Mouse (Mus musculus) ES-E14 (cell line): ENCODE results near the gene Tanc2. TPM values are rescaled to one million over a fixed set of nuclear protein-coding genes. Genes with fewer than 3 reads are reported as not detected.

Experiments used
- DNase-seq: peaks from one replicate; pipeline ENCODE4 v3.0.0-alpha.2; 2013; ENCODE audit warnings: low read depth, low spot score
- H3K27ac ChIP-seq: 2 replicates; pipeline ENCODE4 v1.5.1; 2012; ENCODE audit warnings: low read depth, mild to moderate bottlenecking, low read length, moderate library complexity, mixed read lengths; ENCODE audit not compliant: poor library complexity, insufficient read depth, severe bottlenecking
- H3K36me3 ChIP-seq: 2 replicates; pipeline ENCODE4 v1.6.1; 2012; ENCODE audit warnings: mild to moderate bottlenecking, low read length, moderate library complexity, mixed read lengths; ENCODE audit not compliant: control insufficient read depth, poor library complexity, insufficient read depth, severe bottlenecking
- H3K4me1 ChIP-seq, 2 experiments: fragments of 150-350 bp in 1 of 2; sonication (generic) in 1 of 2; 2 replicates each; pipeline ENCODE4 v1.6.1; 2012; ENCODE audit warnings: low read length in 2 of 2, mild to moderate bottlenecking in 1 of 2, mixed read lengths in 1 of 2; ENCODE audit not compliant: control insufficient read depth in 2 of 2, insufficient read depth in 2 of 2, poor library complexity in 1 of 2
- H3K4me3 ChIP-seq, 2 experiments: fragments of 150-350 bp in 1 of 2; sonication (generic) in 1 of 2; 2 replicates each; pipeline ENCODE4 v1.5.1; 2012; ENCODE audit warnings: low read length in 2 of 2, low read depth in 1 of 2, mild to moderate bottlenecking in 1 of 2, mixed read lengths in 1 of 2; ENCODE audit not compliant: insufficient read depth in 1 of 2, poor library complexity in 1 of 2, severe bottlenecking in 1 of 2
- H3K9ac ChIP-seq: 2 replicates; pipeline ENCODE4 v1.6.1; 2012; ENCODE audit warnings: low read depth, mild to moderate bottlenecking, low read length, mixed read lengths; ENCODE audit not compliant: poor library complexity, insufficient read depth, severe bottlenecking
- H3K9me3 ChIP-seq: fragments of 150-350 bp; sonication (generic); 2 replicates; pipeline ENCODE4 v1.6.1; 2012; ENCODE audit warnings: low read depth, mild to moderate bottlenecking, low read length; ENCODE audit not compliant: control insufficient read depth, insufficient read depth
- CHD2 ChIP-seq: IDR thresholded peaks from 2 replicates; pipeline ENCODE4 v1.6.1; 2014; ENCODE audit warnings: mild to moderate bottlenecking, low read depth, low read length, inconsistent platforms
- HCFC1 ChIP-seq: IDR thresholded peaks from 2 replicates; pipeline ENCODE4 v1.6.1; 2012; ENCODE audit warnings: low read length, inconsistent platforms, borderline replicate concordance; ENCODE audit not compliant: insufficient read depth
- MAFK ChIP-seq: IDR thresholded peaks from 2 replicates; pipeline ENCODE4 v1.6.1; 2014; ENCODE audit warnings: mild to moderate bottlenecking, low read depth, low read length, inconsistent platforms; ENCODE audit not compliant: insufficient read depth
- ZC3H11A ChIP-seq: IDR thresholded peaks from 2 replicates; pipeline ENCODE4 v1.6.1; 2012; ENCODE audit warnings: low read depth, mild to moderate bottlenecking, inconsistent platforms, low read length, borderline replicate concordance
- ZNF384 ChIP-seq: IDR thresholded peaks from 2 replicates; pipeline ENCODE4 v1.6.1; 2012; ENCODE audit warnings: low read depth, low read length, inconsistent platforms
- in situ Hi-C, 2 experiments: fragments of 600-800 bp; cut with MboI; formaldehyde crosslinking; loops; one replicate each; pipeline ENCODE4 v1.15.1; 2025; ENCODE audit warnings: low sequenced_read_pairs in 2 of 2, inconsistent platforms in 1 of 2; ENCODE audit not compliant: unreplicated experiment in 2 of 2
- total RNA-seq: library from RNA; depleted of rRNA; stranded (reverse); fragments of 300-350 nt; gene quantifications from 2 replicates; pipeline ENCODE4 v1.2.3, GENCODE M21; 2012

Tanc2 gene
- total RNA-seq, 1 experiment: 5.8 TPM

DNA sequence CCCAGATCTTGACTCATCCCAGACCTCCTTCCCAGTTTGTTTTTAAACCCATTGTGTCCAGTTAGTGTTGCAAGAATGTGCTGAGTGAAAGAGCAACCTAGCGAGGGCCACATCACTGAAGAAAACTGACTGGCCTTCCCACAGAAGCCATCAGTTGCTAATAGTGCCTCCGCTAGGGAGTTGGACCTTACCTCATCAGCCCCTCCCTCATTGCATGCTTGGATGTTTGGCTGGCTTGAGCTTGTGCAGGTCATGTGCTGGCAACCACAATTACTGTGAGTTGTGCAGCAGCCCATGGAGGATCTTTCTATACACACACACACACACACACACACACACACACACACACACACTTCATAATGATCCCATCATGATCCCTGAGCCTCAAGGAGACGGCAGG, 341.6 kb downstream of the Tanc2 start:
- in situ Hi-C loops: no loop called here
- H3K9ac ChIP-seq: no peak overlapping the region
- no peak for TF ChIP-seq MAFK
- TF ChIP-seq ZC3H11A: no peak
- TF ChIP-seq ZNF384: no peak
- TF ChIP-seq HCFC1: no peak
- no peak for TF ChIP-seq CHD2

DNA sequence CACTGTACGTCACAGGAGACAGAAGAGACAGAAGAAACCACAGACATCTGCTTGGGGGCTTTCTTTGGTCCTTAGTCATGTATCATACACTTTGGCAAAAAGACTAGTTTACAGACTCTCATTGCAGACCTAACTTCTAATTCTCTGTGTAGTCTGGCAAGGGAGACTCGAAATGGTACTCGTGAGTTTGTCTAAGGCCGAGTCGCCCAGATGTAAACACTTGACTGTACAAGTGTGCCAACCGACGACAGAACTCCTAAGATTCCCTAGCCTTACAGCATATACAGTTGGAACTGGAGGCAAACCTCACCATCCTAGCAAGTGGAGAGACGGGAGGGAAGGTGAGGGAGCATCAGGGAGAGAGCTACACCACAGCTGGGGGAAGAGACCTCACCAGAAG, 344.0 kb downstream of the Tanc2 start:
- Histone ChIP-seq H3K4me1 (peaks cover 0 to 3% of the 10 kb centered on the region in 2 experiments; a peak in 1 of 4 replicates), H3K9ac (no peak overlapping the region), H3K4me3 (no peak overlapping the region), H3K36me3 (peaks cover 3% of the 10 kb centered on the region; the same call in 1 of the 2 replicates), H3K27ac (no peak overlapping the region), H3K9me3 (no peaks in the 10 kb centered on the region)
- in situ Hi-C loops: no loop called here
- no peak for DNase-seq
- no peak for TF ChIP-seq HCFC1
- TF ChIP-seq ZNF384: no peak
- no peak for TF ChIP-seq ZC3H11A
- no peak for TF ChIP-seq CHD2
- TF ChIP-seq MAFK: no peak

More for the DNA sequence above, 341.6 kb downstream of the Tanc2 start:
- H3K4me1 ChIP-seq: peaks cover 0 to 3% of the 10 kb centered on the region in 2 experiments; a peak in 1 of 4 replicates
- no peaks in the 10 kb centered on the region for H3K9me3 ChIP-seq
- no peak for DNase-seq
- no peak overlapping the region for H3K27ac ChIP-seq
- H3K36me3 ChIP-seq: peaks cover 2% of the 10 kb centered on the region; the same call in 1 of the 2 replicates
- no peak overlapping the region for H3K4me3 ChIP-seq

DNA sequence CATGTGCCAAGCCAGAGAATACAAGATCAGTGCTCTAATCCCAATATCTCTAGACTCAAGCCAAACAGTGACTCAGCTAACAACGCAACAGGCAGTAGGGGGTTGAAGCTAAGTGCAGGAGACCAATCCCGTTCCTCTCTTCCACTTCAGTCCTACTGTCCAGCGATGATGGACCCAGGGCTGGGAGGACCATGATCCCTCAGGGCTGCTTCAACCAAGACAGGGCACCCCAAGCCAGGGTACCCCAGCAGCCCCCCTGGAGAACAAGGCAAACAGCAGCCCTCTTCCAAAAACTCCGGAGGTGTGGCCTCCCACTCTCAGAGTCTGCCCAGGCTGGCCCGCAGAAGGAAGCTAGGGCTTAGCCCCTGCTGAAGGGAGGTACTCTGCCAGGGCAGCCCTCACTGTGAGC, 344.5 kb downstream of the Tanc2 start:
- Histone ChIP-seq H3K27ac (no peak overlapping the region), H3K9me3 (no peaks in the 10 kb centered on the region), H3K4me3 (no peak overlapping the region), H3K9ac (no peak overlapping the region), H3K4me1 (peaks cover 0 to 3% of the 10 kb centered on the region in 2 experiments; a peak in 1 of 4 replicates), H3K36me3 (peaks cover 3% of the 10 kb centered on the region; the same call in 1 of the 2 replicates)
- no peak for DNase-seq
- in situ Hi-C loops: no loop called here
- no peak for TF ChIP-seq HCFC1
- no peak for TF ChIP-seq ZNF384
- TF ChIP-seq MAFK: no peak
- no peak for TF ChIP-seq ZC3H11A
- no peak for TF ChIP-seq CHD2

GRCm38 (mm10) chr11:105934816-105935215, 345.0 kb downstream of the Tanc2 start:
- Histone ChIP-seq H3K9ac (no peak overlapping the region; the same call in 1 of the 2 replicates), H3K27ac (no peak overlapping the region), H3K4me1 (peaks cover 0 to 3% of the 10 kb centered on the region in 2 experiments; a peak in 1 of 4 replicates), H3K4me3 (no peak overlapping the region), H3K36me3 (peaks cover 3% of the 10 kb centered on the region; the same call in 1 of the 2 replicates), H3K9me3 (no peaks in the 10 kb centered on the region)
- in situ Hi-C loops: no loop called here
- no peak for TF ChIP-seq ZC3H11A
- TF ChIP-seq ZNF384: no peak
- TF ChIP-seq CHD2: no peak
- TF ChIP-seq HCFC1: no peak
- TF ChIP-seq MAFK: no peak
- DNase-seq: no peak

GRCm38 (mm10) chr11:105935496-105935895, 345.7 kb downstream of the Tanc2 start:
- no peaks in the 10 kb centered on the region for H3K9me3 ChIP-seq
- no peak for DNase-seq
- H3K4me3 ChIP-seq: no peak overlapping the region
- H3K4me1 ChIP-seq: peaks cover 0 to 3% of the 10 kb centered on the region in 2 experiments; a peak in 1 of 4 replicates
- no peak overlapping the region for H3K27ac ChIP-seq
- no peak for TF ChIP-seq ZNF384
- TF ChIP-seq MAFK: no peak
- TF ChIP-seq ZC3H11A: no peak
- no peak for TF ChIP-seq HCFC1
- no peak for TF ChIP-seq CHD2
- H3K9ac ChIP-seq: no peak overlapping the region
- H3K36me3 ChIP-seq: peaks cover 3% of the 10 kb centered on the region; the same call in 1 of the 2 replicates
- in situ Hi-C loops: no loop called here
